Mouse (Mus musculus) spleen, adult 2 months (tissue): Measurements from ENCODE around the gene Slit3. TPM values are rescaled to one million over a fixed set of nuclear protein-coding genes. Genes with fewer than 3 reads are reported as not detected.

Experiments used
- DNase-seq, 2 experiments: peaks; one replicate each; pipeline versions ENCODE4 v3.0.0 to v3.0.0-alpha.2; 2012 to 2021; ENCODE audit warnings: low spot score in 2 of 2, low read depth in 1 of 2
- H3K27ac ChIP-seq: fragments of 200-500 bp; 2 replicates; pipeline ENCODE4 v1.5.1; 2012; ENCODE audit warnings: low read length, inconsistent platforms; ENCODE audit not compliant: insufficient read depth
- H3K27me3 ChIP-seq: fragments of 200-500 bp; 2 replicates; pipeline ENCODE4 v1.6.1; 2012; ENCODE audit warnings: mild to moderate bottlenecking, moderate library complexity, low read length, inconsistent platforms; ENCODE audit not compliant: control insufficient read depth, insufficient read depth
- H3K36me3 ChIP-seq: fragments of 200-500 bp; 2 replicates; pipeline ENCODE4 v1.6.1; 2012; ENCODE audit warnings: mild to moderate bottlenecking, low read length, inconsistent platforms; ENCODE audit not compliant: control insufficient read depth, insufficient read depth
- H3K4me1 ChIP-seq: fragments of 200-500 bp; 2 replicates; pipeline ENCODE4 v1.6.1; 2011; ENCODE audit warnings: inconsistent platforms; ENCODE audit not compliant: control insufficient read depth, insufficient read depth, insufficient read length
- H3K4me3 ChIP-seq: fragments of 200-500 bp; 2 replicates; pipeline ENCODE4 v1.5.1; 2011; ENCODE audit warnings: mild to moderate bottlenecking, inconsistent platforms; ENCODE audit not compliant: insufficient read depth, insufficient read length; ENCODE audit errors: extremely low read depth
- CTCF ChIP-seq: fragments of 200-500 bp; IDR thresholded peaks from 2 replicates; pipeline ENCODE4 v1.5.1; 2011; ENCODE audit warnings: mild to moderate bottlenecking, inconsistent platforms; ENCODE audit not compliant: insufficient read depth, insufficient read length, insufficient replicate concordance; ENCODE audit errors: extremely low read depth
- POLR2A ChIP-seq: fragments of 200-500 bp; IDR thresholded peaks from 2 replicates; pipeline ENCODE4 v1.6.1; 2011; ENCODE audit warnings: low read depth, low read length, inconsistent platforms
- WGBS: fragments of 180-500 bp; shearing (Covaris S2); methylation state at CpG from one replicate; pipeline ENCODE4 v1.1.7; 2018; 5-methylcytosine and 5-hydroxymethylcytosine counted together
- polyA plus RNA-seq: library from polyadenylated mRNA; depleted of rRNA; stranded (reverse); fragments of >200 nt; gene quantifications from 2 replicates; pipeline ENCODE4 v1.2.3, GENCODE M21; 2012

Gene Slit3
- polyA plus RNA-seq, 1 experiment, result 6.6 TPM

DNA sequence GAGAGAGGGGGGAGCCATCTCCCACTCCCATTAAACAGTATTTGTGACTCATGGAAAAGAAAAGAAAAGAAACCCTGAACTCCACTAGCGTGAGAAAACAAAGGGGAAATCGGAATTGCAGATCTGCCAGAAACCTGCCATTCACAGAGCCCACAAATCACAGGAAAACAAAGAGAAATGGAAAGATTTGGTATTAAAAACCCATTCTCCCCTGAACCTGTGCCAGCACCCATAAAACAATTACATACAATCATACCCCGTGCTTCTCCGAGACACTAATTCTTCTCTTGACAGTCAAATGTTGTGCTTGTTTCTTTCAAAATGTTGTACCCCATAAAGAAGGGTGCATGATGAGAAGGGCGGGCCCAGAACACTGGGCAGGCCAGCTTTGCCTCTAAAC, 185.9 kb downstream of the Slit3 start:
- no peak for DNase-seq
- no peaks in the 10 kb centered on the region for H3K4me1 ChIP-seq
- 83% methylated on average over 5 of the region's 5 CpGs for WGBS
- no peaks in the 10 kb centered on the region for H3K36me3 ChIP-seq
- no peak for TF ChIP-seq CTCF
- TF ChIP-seq POLR2A, result no peak
- no peak overlapping the region for H3K4me3 ChIP-seq
- no peak overlapping the region for H3K27ac ChIP-seq
- no peaks in the 10 kb centered on the region for H3K27me3 ChIP-seq

DNA sequence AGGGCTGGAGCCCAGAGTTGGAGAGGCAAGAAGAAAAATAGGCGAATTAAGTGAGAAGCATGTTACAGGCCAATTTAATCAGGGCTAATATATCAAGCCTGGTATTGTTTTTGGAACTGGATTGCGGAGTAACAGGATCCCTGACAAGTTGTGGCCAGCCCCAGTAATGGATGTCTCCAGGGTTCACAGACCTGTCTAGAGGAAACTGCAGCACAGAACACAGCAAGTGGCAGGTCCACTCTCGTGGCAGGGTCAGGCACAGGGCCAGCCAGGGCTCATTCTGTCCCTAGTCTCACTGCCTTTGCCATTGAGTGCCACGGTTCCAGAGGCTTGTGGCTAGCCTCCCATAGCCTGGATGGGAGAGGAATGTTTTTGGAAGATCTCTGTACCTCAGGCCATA, 187.0 kb downstream of the Slit3 start:
- no peak overlapping the region for H3K4me3 ChIP-seq
- H3K36me3 ChIP-seq, result no peaks in the 10 kb centered on the region
- 81% methylated on average over 4 of the region's 4 CpGs for WGBS
- H3K27me3 ChIP-seq, result no peaks in the 10 kb centered on the region
- TF ChIP-seq CTCF (no peak), POLR2A (no peak)
- H3K27ac ChIP-seq, result no peak overlapping the region
- H3K4me1 ChIP-seq, result no peaks in the 10 kb centered on the region
- no peak for DNase-seq

DNA sequence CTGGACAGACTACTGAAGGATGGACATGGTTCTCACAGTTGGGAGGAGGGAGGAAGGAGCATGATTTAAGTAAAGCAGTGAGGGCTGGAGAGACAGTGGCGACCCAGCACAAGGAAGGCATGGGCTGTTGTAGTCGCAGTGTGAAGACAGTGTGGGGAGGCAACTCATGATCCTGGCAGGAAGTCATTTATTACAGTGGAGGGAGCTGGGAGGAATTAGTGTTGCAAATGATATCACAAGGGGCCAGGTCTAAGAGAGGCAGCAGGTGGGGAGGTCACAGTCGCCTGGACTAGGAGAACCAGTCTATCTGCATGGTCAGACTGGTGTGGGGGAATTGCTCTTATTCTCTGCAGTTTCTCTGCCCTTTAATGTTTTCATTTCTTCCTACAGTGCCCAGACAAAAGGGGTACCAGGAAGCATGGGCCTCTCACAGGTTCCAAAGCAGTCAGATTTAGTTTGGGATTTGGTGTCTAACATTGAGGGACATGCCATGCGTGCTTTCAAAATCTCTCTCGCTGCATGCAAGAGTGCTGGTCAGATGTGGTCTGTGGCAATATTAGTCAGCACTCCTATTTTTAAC, 194.5 kb downstream of the Slit3 start:
- Histone ChIP-seq H3K27ac (no peak overlapping the region), H3K27me3 (no peaks in the 10 kb centered on the region), H3K4me3 (no peak overlapping the region), H3K36me3 (no peaks in the 10 kb centered on the region), H3K4me1 (no peaks in the 10 kb centered on the region)
- DNase-seq, result no peak
- TF ChIP-seq CTCF, result no peak
- TF ChIP-seq POLR2A, result no peak
- WGBS, result 57% methylated on average over 5 of the region's 5 CpGs

DNA sequence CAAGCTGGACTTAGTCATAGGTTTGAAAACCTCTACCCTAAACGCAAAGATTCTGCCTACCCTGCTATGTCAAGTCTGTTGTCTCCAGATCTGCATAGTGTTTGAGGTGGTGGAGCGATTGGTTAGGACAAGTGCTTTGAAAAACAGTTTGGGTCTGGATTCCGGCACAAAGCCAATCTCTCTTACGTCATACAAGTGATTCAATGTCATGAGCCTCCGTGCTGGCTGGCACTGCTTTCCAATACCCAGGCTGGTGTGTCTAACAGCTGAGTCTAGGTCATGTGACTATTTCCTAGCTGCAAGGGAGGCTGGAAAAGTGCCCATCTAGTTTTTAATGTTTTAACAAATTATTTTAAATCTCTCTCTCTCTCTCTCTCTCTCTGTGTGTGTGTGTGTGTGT, 196.2 kb downstream of the Slit3 start:
- no peak for DNase-seq
- WGBS, result 91% methylated on average over 5 of the region's 5 CpGs
- TF ChIP-seq CTCF (no peak), POLR2A (no peak)

DNA sequence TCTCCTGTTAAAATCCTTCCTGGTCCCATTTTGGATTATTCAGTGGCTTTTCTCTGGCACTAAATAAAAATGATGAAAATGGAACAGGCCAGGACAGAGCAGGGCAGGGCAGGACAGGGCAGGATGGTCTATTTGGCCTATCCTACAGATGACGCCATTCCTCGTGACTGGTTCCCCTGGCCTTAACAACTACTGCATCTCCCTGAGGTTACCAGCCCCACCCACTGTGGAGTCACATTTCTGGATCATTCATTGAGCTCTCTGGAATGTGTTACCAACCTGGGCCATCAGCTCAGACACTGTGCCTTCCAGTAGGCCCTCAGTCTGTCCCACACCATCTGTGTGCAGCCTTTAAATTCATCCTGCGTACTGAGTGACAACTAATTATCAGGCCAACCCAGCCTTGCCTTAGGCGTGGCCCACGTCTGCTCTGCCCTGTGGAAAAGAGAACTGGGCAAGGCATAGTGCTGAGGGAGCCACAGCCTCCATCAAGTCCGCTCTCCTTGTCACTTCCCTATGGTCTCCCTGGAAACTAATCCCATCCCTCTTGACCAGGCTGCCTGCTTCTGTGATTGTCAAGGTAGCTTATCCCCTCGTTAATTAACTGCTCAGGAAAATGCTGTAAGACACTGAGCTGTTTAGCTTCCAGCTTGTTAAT, 196.9 kb downstream of the Slit3 start:
- no peak for TF ChIP-seq POLR2A
- no peak for TF ChIP-seq CTCF
- Histone ChIP-seq H3K36me3 (no peaks in the 10 kb centered on the region), H3K4me3 (no peak overlapping the region), H3K4me1 (no peaks in the 10 kb centered on the region), H3K27ac (no peak overlapping the region), H3K27me3 (no peaks in the 10 kb centered on the region)
- WGBS, result 90% methylated on average over 7 of the region's 7 CpGs
- no peak for DNase-seq

More for the DNA sequence above, 196.2 kb downstream of the Slit3 start:
- Histone ChIP-seq H3K36me3 (no peaks in the 10 kb centered on the region), H3K27ac (no peak overlapping the region), H3K27me3 (no peaks in the 10 kb centered on the region), H3K4me1 (no peaks in the 10 kb centered on the region), H3K4me3 (no peak overlapping the region)

DNA sequence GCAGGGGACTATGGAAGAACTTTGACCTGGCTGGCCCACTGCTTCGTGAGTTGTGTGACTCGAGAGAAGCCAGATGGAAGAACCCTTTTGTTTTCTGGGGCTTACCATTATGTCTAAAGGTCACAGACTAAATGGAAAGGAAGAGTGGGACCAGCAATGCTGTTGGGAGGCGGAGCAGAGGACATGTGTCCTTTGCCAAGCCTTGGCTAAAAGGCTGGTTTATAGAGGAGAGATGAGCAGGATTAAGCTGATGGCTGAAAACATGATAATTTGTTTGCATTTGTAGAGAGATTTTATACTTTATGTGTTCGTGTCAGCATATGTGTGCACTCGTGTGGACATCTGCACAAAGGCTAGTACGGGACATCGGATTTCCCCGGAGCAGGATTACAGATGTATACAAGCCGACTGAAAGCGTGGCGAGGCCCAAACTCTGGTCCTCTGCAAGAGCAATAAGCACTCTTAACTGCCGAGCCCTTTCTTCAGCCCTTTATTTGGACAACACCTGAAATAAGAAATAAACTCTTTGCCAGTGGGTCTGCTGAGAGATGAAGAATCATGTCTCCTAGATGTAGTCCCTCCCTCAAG, 197.5 kb downstream of the Slit3 start:
- no peak for DNase-seq
- TF ChIP-seq POLR2A, result no peak
- no peak for TF ChIP-seq CTCF
- Histone ChIP-seq H3K27ac (no peak overlapping the region), H3K36me3 (no peaks in the 10 kb centered on the region), H3K4me3 (no peak overlapping the region), H3K27me3 (no peaks in the 10 kb centered on the region), H3K4me1 (no peaks in the 10 kb centered on the region)
- WGBS, result 90% methylated on average over 12 of the region's 12 CpGs

DNA sequence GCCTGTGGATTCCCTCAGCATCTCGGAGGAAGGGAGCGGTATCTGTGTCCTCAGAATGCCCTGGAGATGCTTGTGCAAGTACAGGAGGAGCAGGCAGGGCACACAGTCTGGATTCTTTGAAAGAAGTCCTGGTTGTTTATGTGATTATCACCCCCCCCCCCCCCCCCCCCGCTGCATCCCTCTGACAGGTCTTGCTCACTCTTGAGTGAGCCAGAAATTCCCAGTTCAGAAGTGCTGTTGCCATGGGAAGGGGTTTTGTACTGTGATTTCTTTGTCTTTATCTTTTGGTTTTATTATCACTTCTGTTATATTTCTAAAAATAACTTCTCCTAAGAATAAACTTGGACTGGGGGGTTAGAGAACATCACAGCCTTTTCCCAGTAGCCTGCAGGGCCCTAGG, 199.5 kb downstream of the Slit3 start:
- H3K4me1 ChIP-seq, result no peaks in the 10 kb centered on the region
- H3K4me3 ChIP-seq, result no peak overlapping the region
- no peaks in the 10 kb centered on the region for H3K36me3 ChIP-seq
- TF ChIP-seq POLR2A (no peak), CTCF (no peak)
- 86% methylated on average over 3 of the region's 3 CpGs for WGBS
- H3K27ac ChIP-seq, result no peak overlapping the region
- DNase-seq, result no peak
- no peaks in the 10 kb centered on the region for H3K27me3 ChIP-seq
